Mouse (Mus musculus) spleen, adult 2 months (tissue): ENCODE results near the gene Spg20.

Source experiments
- CTCF ChIP-seq: fragments of 200-500 bp; IDR thresholded peaks from 2 replicates; pipeline ENCODE4 v1.5.1; 2011; ENCODE audit warnings: mild to moderate bottlenecking, inconsistent platforms; ENCODE audit not compliant: insufficient read depth, insufficient read length, insufficient replicate concordance; ENCODE audit errors: extremely low read depth
- POLR2A ChIP-seq: fragments of 200-500 bp; IDR thresholded peaks from 2 replicates; pipeline ENCODE4 v1.6.1; 2011; ENCODE audit warnings: low read depth, low read length, inconsistent platforms

DNA sequence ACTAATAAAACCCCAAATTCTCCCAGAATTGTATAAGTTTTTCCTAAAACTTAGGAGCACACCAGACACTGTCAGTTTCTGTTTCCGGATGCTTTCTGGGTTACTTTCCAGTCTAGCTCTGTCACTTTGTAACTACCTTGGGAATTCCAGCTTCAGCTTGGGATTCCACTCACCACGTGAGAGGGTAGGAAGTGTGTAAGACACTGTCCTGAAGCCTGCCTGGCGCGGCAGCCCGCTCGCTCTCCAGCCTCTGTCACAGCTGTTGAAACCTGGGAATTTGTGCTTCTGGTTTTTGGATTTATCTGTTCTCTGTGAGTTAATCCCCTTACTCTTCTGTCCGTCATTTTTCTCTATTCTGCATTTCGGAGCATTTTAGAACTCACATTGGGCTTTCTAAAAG, 4.1 kb downstream of the Spg20 start:
- TF ChIP-seq CTCF (no peak), POLR2A (no peak)
